Mouse (Mus musculus): ENCODE results near the gene Dhcr7. TPM values are rescaled to one million over a fixed set of nuclear protein-coding genes. Genes with fewer than 3 reads are reported as not detected.
A peak's percentile ranks its signal among the peaks of the same experiment; 100 is the strongest.

The Dhcr7 gene
- polyA plus RNA-seq (2015; fragmentation: Nextera tagmentation; extraction: Ambion mirVana) = 11.4 and 12.1 TPM in 2 replicates

- ATAC-seq (peak; percentile 97), DNase-seq (peak; percentile 99)
- Histone ChIP-seq H3K4me1 (ENCODE audit: insufficient read depth) (peaks cover 11% of the 10 kb centered on the region), H3K27ac (ENCODE audit: low read depth) (peak within 1 kb of the TSS; percentile 88), H3K9me3 (ENCODE audit: low read length) (no peaks in the 10 kb centered on the region), H3K36me3 (replicated peaks; ENCODE audit: insufficient read depth, low read length) (0 out of 2 replicates have a peak, but pooled peaks cover 2% of the 10 kb centered on the region), H3K27me3 (ENCODE audit: insufficient read depth, low read length) (no peaks in the 10 kb centered on the region), H3K4me2 (ENCODE audit: low read depth, low read length) (peak within 1 kb of the TSS; percentile 92), H3K4me3 (ENCODE audit: low read depth, low read length) (peak within 1 kb of the TSS; percentile 70), H3K9ac (replicated peaks) (peak within 1 kb of the TSS; percentile 83)
- WGBS (ENCODE audit: insufficient replicate concordance) = under 1% methylated on average over 40 of the region's 40 CpGs
- no peak for TF ChIP-seq EP300 (IDR thresholded peaks at IDR 0.05; ENCODE audit: low read depth)
Observed at GRCm38 (mm10) chr7:143822375-143823265, at the start of gene Dhcr7, which contains the start of gene Nadsyn1. Dhcr7 (plus strand) TSS chr7:143823145. Nadsyn1 (minus strand) TSS chr7:143822849.

- no peaks in the 10 kb centered on the region for H3K27me3 ChIP-seq (ENCODE audit: insufficient read depth, low read length)
Observed at GRCm38 (mm10) chr7:143776137-143776536, 46.8 kb upstream of the Dhcr7 start.

GRCm38 (mm10) chr7:143777375-143777774, 45.6 kb upstream of the Dhcr7 start:
- DNase-seq (no peak), ATAC-seq (no peak)
- no peak for TF ChIP-seq EP300 (IDR thresholded peaks at IDR 0.05; ENCODE audit: low read depth)
- TF ChIP-seq CTCF (IDR thresholded peaks at IDR 0.05; ENCODE audit: low read depth) = no peak
- Histone ChIP-seq H3K4me1 (ENCODE audit: insufficient read depth) (peaks cover 14% of the 10 kb centered on the region), H3K27me3 (ENCODE audit: insufficient read depth, low read length) (no peaks in the 10 kb centered on the region), H3K9me3 (ENCODE audit: low read length) (no peaks in the 10 kb centered on the region), H3K4me3 (ENCODE audit: low read depth, low read length) (no peak overlapping the region), H3K9ac (replicated peaks) (no peak overlapping the region), H3K27ac (ENCODE audit: low read depth) (no peak overlapping the region), H3K4me2 (ENCODE audit: low read depth, low read length) (no peak overlapping the region), H3K36me3 (replicated peaks; ENCODE audit: insufficient read depth, low read length) (no peaks in the 10 kb centered on the region)
- WGBS (ENCODE audit: insufficient replicate concordance) = 68% methylated on average over 2 of the region's 2 CpGs

More at GRCm38 (mm10) chr7:143776137-143776536, 46.8 kb upstream of the Dhcr7 start:
- 0 out of 2 replicates have a peak, but pooled peaks have one; percentile 43 for ATAC-seq
- DNase-seq = peak; percentile 66
- H3K9ac ChIP-seq (replicated peaks) = no peak overlapping the region
- no peak overlapping the region for H3K4me2 ChIP-seq (ENCODE audit: low read depth, low read length)
- WGBS (ENCODE audit: insufficient replicate concordance) = 36% methylated on average over 3 of the region's 3 CpGs
- H3K27ac ChIP-seq (ENCODE audit: low read depth) = no peak overlapping the region
- H3K36me3 ChIP-seq (replicated peaks; ENCODE audit: insufficient read depth, low read length) = no peaks in the 10 kb centered on the region
- H3K4me1 ChIP-seq (ENCODE audit: insufficient read depth) = peaks cover 14% of the 10 kb centered on the region
- no peak overlapping the region for H3K4me3 ChIP-seq (ENCODE audit: low read depth, low read length)
- H3K9me3 ChIP-seq (ENCODE audit: low read length) = no peaks in the 10 kb centered on the region
- TF ChIP-seq CTCF (IDR thresholded peaks at IDR 0.05; ENCODE audit: low read depth) = no peak
- TF ChIP-seq EP300 (IDR thresholded peaks at IDR 0.05; ENCODE audit: low read depth) = no peak

- ATAC-seq = peak; percentile 40; the same call in 1 of the 2 replicates
- no peaks in the 10 kb centered on the region for H3K9me3 ChIP-seq (ENCODE audit: low read length)
- peak overlapping the region; percentile 78 for H3K4me2 ChIP-seq (ENCODE audit: low read depth, low read length)
- H3K4me3 ChIP-seq (ENCODE audit: low read depth, low read length) = peak overlapping the region; percentile 47
- peak overlapping the region; percentile 44; the same call in 1 of the 2 replicates for H3K9ac ChIP-seq (replicated peaks)
- H3K27me3 ChIP-seq (ENCODE audit: insufficient read depth, low read length) = no peaks in the 10 kb centered on the region
- H3K27ac ChIP-seq (ENCODE audit: low read depth) = no peak overlapping the region
- no peak for DNase-seq
- TF ChIP-seq EP300 (IDR thresholded peaks at IDR 0.05; ENCODE audit: low read depth) = no peak
- TF ChIP-seq CTCF (IDR thresholded peaks at IDR 0.05; ENCODE audit: low read depth) = no peak
- H3K4me1 ChIP-seq (ENCODE audit: insufficient read depth) = peaks cover 26% of the 10 kb centered on the region
- no peaks in the 10 kb centered on the region for H3K36me3 ChIP-seq (replicated peaks; ENCODE audit: insufficient read depth, low read length)
- WGBS (ENCODE audit: insufficient replicate concordance) = 18% methylated on average over 5 of the region's 6 CpGs
Observed at GRCm38 (mm10) chr7:143783378-143783995, 39.5 kb upstream of the Dhcr7 start.

- DNase-seq = peak; percentile 60
- H3K4me2 ChIP-seq (ENCODE audit: low read depth, low read length) = peak within 1 kb of the TSS; percentile 78
Observed at GRCm38 (mm10) chr7:143783996-143784829, 38.7 kb upstream of the Dhcr7 start, which contains the start of gene Mrgpre. Mrgpre (minus strand) TSS chr7:143784500.

More at GRCm38 (mm10) chr7:143783996-143784829, 38.7 kb upstream of the Dhcr7 start, which contains the start of gene Mrgpre:
- 8% methylated on average over 19 of the region's 21 CpGs for WGBS (ENCODE audit: insufficient replicate concordance)
- Histone ChIP-seq H3K27me3 (ENCODE audit: insufficient read depth, low read length) (no peaks in the 10 kb centered on the region), H3K9ac (replicated peaks) (peak within 1 kb of the TSS; percentile 44; the same call in 1 of the 2 replicates), H3K4me3 (ENCODE audit: low read depth, low read length) (peak within 1 kb of the TSS; percentile 47), H3K4me1 (ENCODE audit: insufficient read depth) (peaks cover 21% of the 10 kb centered on the region), H3K36me3 (replicated peaks; ENCODE audit: insufficient read depth, low read length) (no peaks in the 10 kb centered on the region), H3K9me3 (ENCODE audit: low read length) (no peaks in the 10 kb centered on the region), H3K27ac (ENCODE audit: low read depth) (no peak within 1 kb of the TSS; the same call in 1 of the 2 replicates)
- peak; percentile 81 for ATAC-seq
- TF ChIP-seq EP300 (IDR thresholded peaks at IDR 0.05; ENCODE audit: low read depth) (no peak), CTCF (IDR thresholded peaks at IDR 0.05; ENCODE audit: low read depth) (no peak)

All from liver, postnatal 0 days (tissue).